Mouse (Mus musculus) kidney, adult 2 months (tissue): ENCODE measurements at regions not wholly inside any gene's neighbourhood (a gene's known extent, or its start where the extent isn't known, plus 50 kb on each side); places are given as distances from the start of the nearest gene placed in this dataset.

Source experiments
- DNase-seq: peaks from one replicate; pipeline ENCODE4 v3.0.0; 2021
- H3K27ac ChIP-seq: fragments of 200-500 bp; 2 replicates; pipeline ENCODE4 v1.5.1; 2012; ENCODE audit warnings: low read depth, low read length, control low read depth, inconsistent platforms; ENCODE audit not compliant: insufficient read depth
- H3K27me3 ChIP-seq: fragments of 200-500 bp; replicated peaks from 2 replicates; pipeline ENCODE4 v1.6.1; 2012; ENCODE audit warnings: mild to moderate bottlenecking, moderate library complexity, low read length, inconsistent platforms; ENCODE audit not compliant: control insufficient read depth, insufficient read depth
- H3K36me3 ChIP-seq: fragments of 200-500 bp; 2 replicates; pipeline ENCODE4 v1.6.1; 2012; ENCODE audit warnings: mild to moderate bottlenecking, moderate library complexity, low read length, inconsistent platforms; ENCODE audit not compliant: control insufficient read depth, insufficient read depth
- H3K4me1 ChIP-seq: fragments of 200-500 bp; 2 replicates; pipeline ENCODE4 v1.6.1; 2011; ENCODE audit warnings: low read length; ENCODE audit not compliant: control insufficient read depth, insufficient read depth
- H3K4me3 ChIP-seq: fragments of 200-500 bp; 2 replicates; pipeline ENCODE4 v1.5.1; 2011; ENCODE audit warnings: mild to moderate bottlenecking, low read depth, low read length, control low read depth; ENCODE audit not compliant: insufficient read depth
- CTCF ChIP-seq: fragments of 200-500 bp; conservative IDR thresholded peaks from 2 replicates; pipeline ENCODE4 v1.5.1; 2011; ENCODE audit warnings: low read depth, mild to moderate bottlenecking, control low read depth, low read length, moderate library complexity, mixed read lengths; ENCODE audit not compliant: insufficient read depth, insufficient read length
- POLR2A ChIP-seq: fragments of 200-500 bp; IDR thresholded peaks from one replicate; pipeline ENCODE4 v1.6.1; 2011; ENCODE audit warnings: low read depth, low read length, control low read depth
- WGBS: fragments of 180-500 bp; shearing (Covaris S2); methylation state at CpG from one replicate; pipeline ENCODE4 v1.1.7; 2018; 5-methylcytosine and 5-hydroxymethylcytosine counted together

DNA sequence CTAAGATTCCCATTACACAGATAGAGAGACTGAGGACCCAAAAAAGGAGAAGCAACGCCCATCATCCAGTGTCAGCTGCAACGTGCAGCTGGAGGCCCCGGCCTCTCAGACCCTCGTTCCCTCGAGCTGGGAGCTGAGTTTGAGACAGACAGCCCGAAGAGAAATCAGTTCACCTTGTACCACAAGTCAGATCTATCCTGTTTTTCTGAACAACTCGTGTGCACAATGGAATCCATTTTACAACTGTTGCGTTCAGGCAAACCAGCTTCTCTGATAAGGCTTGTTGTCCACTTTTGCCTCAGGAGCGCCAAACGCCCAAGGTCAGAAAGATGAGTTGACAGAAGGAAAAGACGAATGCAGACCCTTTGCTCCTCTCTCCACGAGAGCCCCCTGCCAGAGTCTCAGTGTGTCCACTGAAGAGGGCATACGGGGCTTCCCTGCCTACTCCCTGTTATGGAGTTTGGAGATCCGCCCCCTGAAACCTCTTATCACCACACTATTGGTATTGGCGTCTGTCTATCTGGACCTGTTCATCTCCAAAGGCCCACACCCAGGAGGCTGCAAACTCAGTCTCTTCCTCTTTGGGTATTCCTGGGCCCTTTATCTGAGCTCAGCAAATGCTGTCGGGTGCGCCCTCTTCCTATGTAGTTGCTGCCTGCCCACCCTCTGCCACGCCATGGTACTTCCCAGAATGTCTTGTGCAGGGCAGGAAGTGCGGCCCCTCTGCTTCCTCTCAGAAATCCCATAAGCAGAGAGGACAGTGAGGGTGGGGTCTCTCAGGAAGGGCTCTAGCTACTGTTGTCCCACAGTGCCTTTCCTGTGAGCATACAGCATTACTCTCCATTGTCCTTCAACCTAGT lies 57.7 kb upstream of the Zmiz1 start:
- Histone ChIP-seq H3K27me3 (no peaks in the 10 kb centered on the region), H3K36me3 (no peaks in the 10 kb centered on the region), H3K4me3 (no peak overlapping the region), H3K27ac (no peak overlapping the region), H3K4me1 (no peaks in the 10 kb centered on the region)
- WGBS, result 86% methylated on average over 19 of the region's 19 CpGs
- DNase-seq, result no peak
- TF ChIP-seq CTCF (no peak), POLR2A (no peak)

DNA sequence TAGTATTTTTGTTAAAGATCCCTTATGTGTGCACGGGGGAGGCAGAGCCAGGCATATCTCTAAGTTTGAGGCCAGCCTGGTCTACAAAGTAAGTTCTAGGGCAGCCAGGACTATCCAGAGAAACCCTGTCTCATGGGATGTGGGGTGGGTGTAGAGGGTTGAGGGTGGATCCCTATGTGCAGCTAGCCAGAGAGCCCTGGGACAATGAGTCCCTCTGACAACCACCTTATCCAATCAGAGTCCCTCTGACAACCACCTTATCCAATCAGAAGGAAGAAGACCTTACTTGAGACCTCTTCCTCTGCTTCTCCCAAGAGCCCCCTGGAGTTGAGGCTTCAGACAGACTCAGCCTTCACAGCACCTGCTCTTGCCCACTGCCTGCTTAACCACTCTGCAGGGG lies 56.6 kb upstream of the Zmiz1 start:
- H3K27me3 ChIP-seq, result no peaks in the 10 kb centered on the region
- DNase-seq, result no peak
- no peak for TF ChIP-seq POLR2A
- TF ChIP-seq CTCF, result no peak
- H3K4me1 ChIP-seq, result no peaks in the 10 kb centered on the region
- H3K27ac ChIP-seq, result no peak overlapping the region
- H3K4me3 ChIP-seq, result no peak overlapping the region
- H3K36me3 ChIP-seq, result no peaks in the 10 kb centered on the region
- WGBS, result 77% methylated on average over 1 of the region's 1 CpGs

DNA sequence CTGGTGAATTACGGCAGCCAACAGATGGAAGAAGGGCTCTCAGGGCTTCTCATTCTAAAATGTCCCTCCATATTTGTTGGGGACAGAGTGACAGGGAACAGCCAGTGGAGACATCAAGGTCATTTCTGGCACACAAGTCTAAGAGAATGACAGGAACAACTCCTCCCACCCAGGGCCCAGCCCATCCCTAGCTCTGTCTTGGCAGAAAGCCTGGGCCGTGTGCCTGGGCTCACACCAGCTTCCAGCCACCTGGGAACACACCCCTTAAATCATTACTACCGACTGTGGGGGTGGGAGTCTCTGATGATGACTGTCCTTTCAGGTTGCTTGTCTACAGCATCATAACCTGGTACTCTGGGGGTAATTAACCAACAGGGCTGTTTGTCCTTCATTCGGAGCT lies 53.8 kb upstream of the Zmiz1 start:
- TF ChIP-seq CTCF (no peak), POLR2A (no peak)
- H3K27ac ChIP-seq, result no peak overlapping the region
- 51% methylated on average over 4 of the region's 4 CpGs for WGBS
- DNase-seq, result peak; percentile 52
- no peak overlapping the region for H3K4me3 ChIP-seq
- H3K36me3 ChIP-seq, result no peaks in the 10 kb centered on the region
- no peaks in the 10 kb centered on the region for H3K4me1 ChIP-seq
- no peaks in the 10 kb centered on the region for H3K27me3 ChIP-seq

DNA sequence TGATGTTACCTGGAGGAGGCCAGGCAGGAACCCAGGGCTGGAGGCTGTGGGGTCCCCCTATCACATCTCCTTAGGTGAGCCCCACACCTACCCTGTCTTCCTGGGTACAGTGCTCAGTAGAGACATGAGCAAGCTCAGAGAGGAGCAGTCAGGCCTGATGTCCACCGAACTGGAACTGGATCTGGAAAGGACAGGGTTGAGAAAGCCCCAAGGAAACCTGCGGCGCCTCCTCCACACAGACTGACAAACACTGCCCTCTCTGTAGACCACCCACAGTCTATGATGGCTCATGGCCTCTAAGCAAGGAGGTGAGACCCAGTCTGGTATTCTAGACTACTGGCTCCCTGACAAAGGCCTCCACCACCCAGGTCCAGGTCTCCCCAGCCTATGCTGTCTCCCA lies 52.9 kb upstream of the Zmiz1 start:
- DNase-seq, result no peak
- Histone ChIP-seq H3K27ac (no peak overlapping the region), H3K27me3 (no peaks in the 10 kb centered on the region), H3K36me3 (no peaks in the 10 kb centered on the region), H3K4me1 (no peaks in the 10 kb centered on the region), H3K4me3 (no peak overlapping the region)
- no peak for TF ChIP-seq POLR2A
- TF ChIP-seq CTCF, result no peak
- 71% methylated on average over 3 of the region's 3 CpGs for WGBS

DNA sequence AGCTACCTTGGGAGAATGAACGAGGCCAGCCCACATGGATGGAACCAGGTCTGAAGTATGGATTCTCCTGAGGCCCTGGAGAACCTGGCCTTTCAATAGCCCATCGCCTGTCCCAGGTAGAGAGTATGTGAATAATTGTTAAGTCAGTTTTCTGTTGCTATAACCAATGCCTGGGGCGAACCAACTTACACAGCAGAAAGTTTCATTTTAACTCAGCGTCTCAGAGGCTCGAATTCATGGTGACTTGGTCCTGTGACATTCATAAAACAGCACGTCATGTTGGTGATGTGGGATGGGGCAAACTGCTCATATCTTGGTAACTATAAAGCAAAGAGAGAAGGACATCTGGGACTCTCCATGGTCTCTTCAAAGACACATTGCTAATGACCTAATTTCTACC lies 52.4 kb upstream of the Zmiz1 start:
- no peaks in the 10 kb centered on the region for H3K36me3 ChIP-seq
- no peaks in the 10 kb centered on the region for H3K4me1 ChIP-seq
- no peak for DNase-seq
- no peak overlapping the region for H3K4me3 ChIP-seq
- TF ChIP-seq POLR2A (no peak), CTCF (no peak)
- H3K27me3 ChIP-seq, result no peaks in the 10 kb centered on the region
- 96% methylated on average over 6 of the region's 6 CpGs for WGBS
- no peak overlapping the region for H3K27ac ChIP-seq

DNA sequence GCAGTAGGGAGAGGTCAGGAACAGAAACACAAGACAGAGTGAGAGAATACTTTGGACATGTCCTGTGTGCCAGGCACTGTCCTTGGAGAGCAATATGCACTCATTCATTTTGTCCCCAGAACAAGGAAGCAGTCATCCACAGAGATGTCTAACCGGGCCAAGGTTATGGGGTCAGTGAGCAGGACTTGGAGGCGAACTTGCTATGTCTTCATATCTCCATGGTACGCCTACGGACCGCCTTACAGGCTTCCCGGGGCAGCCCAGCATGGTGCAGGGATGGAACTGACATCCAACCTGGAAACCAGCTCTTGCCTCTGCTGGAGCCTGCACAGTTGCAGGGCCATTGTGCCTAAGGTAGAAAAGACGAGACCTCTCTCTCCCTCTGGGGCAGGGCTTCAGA lies 51.9 kb upstream of the Zmiz1 start:
- Histone ChIP-seq H3K4me1 (no peaks in the 10 kb centered on the region), H3K36me3 (no peaks in the 10 kb centered on the region), H3K27ac (no peak overlapping the region), H3K4me3 (no peak overlapping the region), H3K27me3 (no peaks in the 10 kb centered on the region)
- 85% methylated on average over 7 of the region's 7 CpGs for WGBS
- no peak for DNase-seq
- TF ChIP-seq POLR2A (no peak), CTCF (no peak)
